Mouse (Mus musculus) forelimb bud, embryonic 11.5 days (tissue): ENCODE results near the gene Gm26741.
A peak's percentile ranks its signal among the peaks of the same experiment; 100 is the strongest.
"Not testable (repeated sequence)": the region's sequence is repeated elsewhere in the genome, so short reads cannot be mapped to it uniquely, and the experiment has no call there.

ENCODE experiments used
- DNase-seq: peaks from one replicate; pipeline ENCODE4 v3.0.0-alpha.2; 2012; ENCODE audit warnings: low read depth, low spot score

Gm26741 gene

GRCm38 (mm10) chr10:52358467-52358866 lies at the start of gene Gm26741:
TSS of gene Gm26741 (plus strand) at chr10:52358767.
- no peak for DNase-seq

DNA sequence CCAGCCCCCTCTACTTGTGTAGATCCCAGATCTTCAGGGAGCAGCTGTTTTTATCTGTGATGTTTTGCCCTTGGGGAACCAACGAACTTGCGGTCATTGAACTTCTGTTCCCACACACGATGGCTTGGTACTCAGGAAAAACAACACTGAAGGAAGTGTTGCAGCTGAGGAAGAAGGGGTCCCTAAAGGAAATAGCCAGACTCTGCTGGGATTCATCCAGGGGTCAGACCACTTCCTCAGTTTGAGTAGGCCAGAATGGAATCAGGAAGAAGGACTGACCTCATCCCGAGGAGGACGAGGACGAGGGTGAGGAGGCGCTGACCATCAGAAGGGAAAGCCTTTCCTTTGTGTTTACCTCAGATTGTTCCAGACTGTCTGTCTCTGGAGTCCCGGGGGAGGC lies 49.4 kb upstream of the Gm26741 start:
- no peak for DNase-seq

GRCm38 (mm10) chr10:52319506-52320286 lies 38.9 kb upstream of the Gm26741 start:
- no peak for DNase-seq

DNA sequence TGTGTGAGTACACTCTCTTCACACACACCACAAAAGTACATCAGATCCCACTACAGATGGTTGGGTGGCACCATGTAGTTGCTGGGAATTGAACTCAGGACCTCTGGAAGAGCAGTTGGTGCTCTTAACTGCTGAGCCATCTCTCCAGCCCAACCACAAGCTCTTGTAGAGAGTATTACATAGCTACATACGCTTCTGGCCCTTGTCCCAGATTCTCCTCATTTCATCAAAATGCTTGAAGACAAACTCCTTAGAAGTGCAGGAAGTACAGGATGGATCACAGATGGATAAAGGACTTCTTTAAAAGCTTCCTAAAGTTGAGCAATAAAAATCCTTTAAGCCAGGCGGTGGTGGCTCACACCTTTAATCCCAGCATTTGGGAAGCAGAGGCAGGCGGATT lies 36.6 kb upstream of the Gm26741 start:
- DNase-seq = no peak

- DNase-seq = peak; percentile 40
Measured at GRCm38 (mm10) chr10:52331007-52331406, 27.6 kb upstream of the Gm26741 start.

GRCm38 (mm10) chr10:52343324-52343723 lies 15.2 kb upstream of the Gm26741 start:
- DNase-seq = not testable (repeated sequence)

DNA sequence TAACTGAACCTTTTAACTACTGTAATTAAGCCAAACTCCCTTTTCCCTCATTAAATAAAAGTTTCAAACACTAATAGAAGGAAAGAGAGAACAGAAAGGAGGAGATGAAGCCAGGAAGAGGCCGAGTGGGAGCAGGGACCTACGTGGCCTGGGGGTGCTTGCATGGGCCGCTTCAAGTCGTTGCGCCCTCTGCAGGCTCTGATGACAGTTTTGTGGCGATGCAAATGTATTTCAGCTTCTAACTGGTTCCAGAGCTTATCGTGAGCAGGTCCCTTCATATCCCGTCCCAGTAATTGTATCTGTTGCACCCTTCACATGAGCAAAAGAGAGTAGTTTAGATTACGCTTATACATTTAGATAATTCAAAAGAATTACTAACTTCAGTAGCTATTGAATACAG lies 5.4 kb upstream of the Gm26741 start:
- DNase-seq = no peak

- no peak for DNase-seq
Measured at GRCm38 (mm10) chr10:52360241-52360735, 1.7 kb downstream of the Gm26741 start.

- DNase-seq = no peak
Measured at GRCm38 (mm10) chr10:52360862-52361609, 2.5 kb downstream of the Gm26741 start.

- no peak for DNase-seq
Measured at GRCm38 (mm10) chr10:52368376-52368775, 9.8 kb downstream of the Gm26741 start.

- no peak for DNase-seq
Measured at GRCm38 (mm10) chr10:52373834-52374233, 15.3 kb downstream of the Gm26741 start.

DNA sequence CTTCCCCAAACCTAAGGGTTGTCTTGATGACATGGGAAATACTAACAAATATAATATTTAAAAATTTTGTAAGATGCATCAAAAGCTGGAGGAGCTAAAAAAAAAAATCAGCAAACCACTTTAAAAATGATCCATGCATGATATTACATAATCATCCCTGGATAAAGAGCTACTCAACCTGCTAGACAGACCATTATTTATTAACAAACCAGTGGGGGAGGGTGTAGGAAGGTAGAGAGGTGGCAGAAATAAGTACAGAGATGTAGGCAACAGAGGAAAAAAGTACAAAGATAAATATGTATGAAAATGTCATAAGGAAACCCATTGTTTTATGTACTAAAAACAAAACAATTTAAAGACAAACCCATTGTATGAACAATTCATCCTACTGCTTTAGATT lies 16.1 kb downstream of the Gm26741 start:
- no peak for DNase-seq

GRCm38 (mm10) chr10:52376422-52376821 lies 17.9 kb downstream of the Gm26741 start:
- no peak for DNase-seq

- no peak for DNase-seq
Measured at GRCm38 (mm10) chr10:52377813-52378212, 19.2 kb downstream of the Gm26741 start.

GRCm38 (mm10) chr10:52381321-52381801 lies 22.8 kb downstream of the Gm26741 start:
- DNase-seq = peak; percentile 42

GRCm38 (mm10) chr10:52381845-52382591 lies 23.5 kb downstream of the Gm26741 start, which contains the start of gene Gopc:
TSS of gene Gopc (minus strand) at chr10:52382124.
- DNase-seq = peak; percentile 96

GRCm38 (mm10) chr10:52383022-52383421 lies 24.5 kb downstream of the Gm26741 start:
- no peak for DNase-seq

DNA sequence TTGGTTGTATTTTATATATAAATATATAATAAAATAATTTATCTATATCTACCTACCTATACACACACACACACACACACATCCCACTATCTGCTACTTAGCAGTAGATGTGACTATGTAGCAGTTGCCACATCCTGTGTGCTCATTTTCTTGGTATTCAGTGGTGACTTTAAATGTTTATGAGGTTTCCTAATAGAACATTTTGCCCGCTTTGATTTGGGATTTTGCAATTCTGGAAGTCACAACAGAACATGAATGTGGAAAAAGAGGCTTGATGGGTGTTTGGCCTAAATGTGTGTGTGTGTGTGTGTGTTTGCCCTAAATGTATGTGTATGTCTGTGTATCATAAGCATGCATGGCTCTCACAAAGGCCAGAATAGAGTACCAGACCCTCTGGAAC lies 25.0 kb downstream of the Gm26741 start:
- no peak for DNase-seq

GRCm38 (mm10) chr10:52384823-52385610 lies 26.4 kb downstream of the Gm26741 start:
- DNase-seq = peak; percentile 42

DNA sequence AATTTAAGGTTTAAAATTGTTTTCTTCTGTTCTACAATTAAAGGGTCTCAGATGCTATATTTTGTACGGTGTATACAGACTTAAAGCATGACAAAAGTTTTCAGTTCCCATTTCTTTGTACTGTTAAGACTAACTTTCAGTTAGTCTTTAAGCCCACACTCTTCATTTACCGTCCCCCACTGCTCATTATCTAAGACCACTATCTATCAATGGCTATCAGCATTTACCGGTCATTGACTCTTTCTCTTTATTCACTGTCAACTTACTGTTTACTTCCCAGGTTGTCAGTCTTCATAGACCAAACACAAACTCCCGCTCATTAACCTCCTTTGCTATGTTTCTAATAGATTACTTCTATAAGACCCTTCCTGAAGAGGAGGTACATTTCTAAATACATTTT lies 28.6 kb downstream of the Gm26741 start:
- DNase-seq = no peak

GRCm38 (mm10) chr10:52388922-52389430 lies 30.4 kb downstream of the Gm26741 start, which contains the start of gene Nepn:
TSS of gene Nepn (plus strand) at chr10:52388972.
- DNase-seq = no peak
